Mouse (Mus musculus): Measurements from ENCODE around the gene Rgs7.

The Rgs7 gene

DNA sequence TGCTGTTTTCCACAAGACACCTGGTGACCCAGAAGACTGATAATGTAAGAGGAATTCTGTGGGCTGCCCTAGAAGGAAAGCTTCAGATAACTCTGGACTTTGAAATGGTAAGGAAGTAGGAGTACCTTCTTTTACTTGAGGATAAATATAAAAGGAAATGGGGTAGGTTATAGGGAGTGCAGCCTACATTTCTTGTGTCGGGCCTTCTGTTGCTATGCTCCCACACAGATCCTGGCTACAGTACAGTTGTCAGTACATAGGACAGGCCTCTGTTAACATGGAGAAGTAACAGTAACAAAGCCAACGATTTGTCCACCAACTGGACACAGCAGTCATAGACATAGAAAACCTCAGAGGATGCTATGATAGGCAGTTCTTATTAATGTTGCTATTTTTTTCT is 307.1 kb downstream of the Rgs7 start:
- in situ Hi-C loops (cut with MboI, MseI): no loop called here

DNA sequence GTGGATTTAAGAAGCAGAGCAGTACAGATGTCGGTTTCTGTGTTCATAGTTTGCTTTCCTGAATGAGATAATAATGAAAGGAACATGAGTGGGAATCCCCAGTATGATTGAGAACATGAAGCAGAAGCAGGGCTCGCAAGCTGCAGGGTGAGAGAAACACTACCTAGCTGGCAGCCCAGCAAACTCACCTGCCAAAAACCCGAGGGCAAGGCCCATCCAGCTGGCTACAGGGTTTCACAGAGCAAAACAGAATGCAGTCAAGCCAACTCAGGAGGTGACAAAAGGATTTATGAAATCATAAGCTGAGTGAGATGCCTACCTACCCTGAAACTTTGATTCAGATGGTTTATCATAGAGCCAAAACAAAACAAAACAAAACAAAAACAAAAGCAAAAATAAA is 307.6 kb downstream of the Rgs7 start:
- in situ Hi-C loops (cut with MboI, MseI): no loop called here

DNA sequence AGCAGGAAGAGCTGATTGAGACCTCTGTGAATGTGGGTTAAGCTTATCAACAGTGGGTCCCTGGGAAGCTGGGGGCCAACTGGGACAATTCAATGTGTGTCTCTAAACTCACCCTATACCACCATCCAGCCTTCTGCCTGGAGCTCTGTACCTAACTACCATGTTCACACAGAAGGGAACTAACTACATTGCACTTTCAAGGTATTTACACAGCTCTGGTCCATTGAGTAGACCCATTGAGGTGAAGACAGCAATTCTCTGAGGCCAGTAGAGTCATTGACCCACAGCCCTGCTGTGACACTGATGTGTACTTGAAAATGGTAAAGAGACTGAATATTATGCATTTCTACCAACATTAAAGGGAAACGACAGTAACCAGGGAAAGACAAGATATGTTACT is 313.6 kb downstream of the Rgs7 start:
- in situ Hi-C loops (cut with MboI, MseI): no loop called here

- in situ Hi-C loops (cut with MboI, MseI): no loop called here
These were observed 317.2 kb downstream of the Rgs7 start for GRCm38 (mm10) chr1:175174918-175175675.

DNA sequence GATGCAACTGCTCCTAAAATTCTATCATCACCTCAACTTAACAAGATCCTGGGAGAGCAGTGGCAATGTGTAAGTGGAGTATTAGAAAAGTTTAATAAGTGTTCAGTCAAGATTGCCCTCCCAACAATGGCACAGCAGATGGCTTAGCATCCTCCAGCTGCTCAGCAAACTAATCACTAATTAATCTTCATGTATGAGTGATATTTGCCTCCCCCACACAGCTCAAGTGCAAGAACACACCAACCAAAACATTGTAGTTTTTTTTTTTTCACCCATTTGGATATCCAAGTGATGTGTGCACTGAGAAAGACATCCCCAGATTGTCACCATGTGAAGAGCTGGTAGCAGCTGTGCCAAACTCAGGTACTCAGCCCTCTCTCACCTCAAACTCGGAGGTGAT is 336.8 kb downstream of the Rgs7 start:
- in situ Hi-C loops (cut with MboI, MseI): no loop called here

GRCm38 (mm10) chr1:175143051-175143450 is 349.2 kb downstream of the Rgs7 start:
- in situ Hi-C loops (cut with MboI, MseI): no loop called here

DNA sequence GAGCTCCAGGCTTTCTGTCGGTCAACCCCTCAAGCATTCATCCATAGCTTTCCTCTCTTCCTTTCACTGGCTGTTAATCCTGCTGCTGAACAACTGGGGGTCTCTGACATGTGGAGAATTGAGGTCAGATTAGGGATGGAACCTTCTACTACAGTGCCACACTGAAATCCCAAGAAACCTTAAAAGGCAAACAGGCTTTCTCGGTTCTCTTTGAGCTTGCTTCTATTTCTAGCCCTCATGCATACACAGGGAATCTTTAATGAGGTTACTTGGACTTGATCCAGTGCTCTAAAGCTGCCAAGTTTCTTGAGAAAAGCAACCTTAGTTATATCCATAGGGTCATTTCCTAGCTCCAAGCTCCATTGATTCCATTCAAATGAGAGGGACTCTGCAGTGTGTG is 363.8 kb downstream of the Rgs7 start:
- in situ Hi-C loops (cut with MboI, MseI): no loop called here

DNA sequence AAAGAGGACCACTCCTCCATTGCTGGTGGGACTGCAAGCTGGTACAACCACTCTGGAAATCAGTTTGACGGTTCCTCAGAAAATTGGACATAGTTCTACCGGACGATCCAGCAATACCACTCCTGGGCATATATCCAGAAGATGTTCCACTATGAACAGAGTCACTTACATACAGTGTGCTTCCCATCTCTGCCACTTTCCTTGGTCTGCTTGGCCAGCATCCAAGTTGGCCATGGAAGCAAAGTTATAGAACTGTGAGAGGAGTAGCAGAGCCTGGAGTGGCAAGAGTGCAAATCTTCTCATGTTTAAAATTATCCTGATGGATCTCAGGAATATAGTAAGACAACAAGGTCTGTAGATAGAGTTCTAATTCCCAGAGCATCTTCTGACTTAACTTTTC is 367.9 kb downstream of the Rgs7 start:
- in situ Hi-C loops (cut with MboI, MseI): no loop called here

DNA sequence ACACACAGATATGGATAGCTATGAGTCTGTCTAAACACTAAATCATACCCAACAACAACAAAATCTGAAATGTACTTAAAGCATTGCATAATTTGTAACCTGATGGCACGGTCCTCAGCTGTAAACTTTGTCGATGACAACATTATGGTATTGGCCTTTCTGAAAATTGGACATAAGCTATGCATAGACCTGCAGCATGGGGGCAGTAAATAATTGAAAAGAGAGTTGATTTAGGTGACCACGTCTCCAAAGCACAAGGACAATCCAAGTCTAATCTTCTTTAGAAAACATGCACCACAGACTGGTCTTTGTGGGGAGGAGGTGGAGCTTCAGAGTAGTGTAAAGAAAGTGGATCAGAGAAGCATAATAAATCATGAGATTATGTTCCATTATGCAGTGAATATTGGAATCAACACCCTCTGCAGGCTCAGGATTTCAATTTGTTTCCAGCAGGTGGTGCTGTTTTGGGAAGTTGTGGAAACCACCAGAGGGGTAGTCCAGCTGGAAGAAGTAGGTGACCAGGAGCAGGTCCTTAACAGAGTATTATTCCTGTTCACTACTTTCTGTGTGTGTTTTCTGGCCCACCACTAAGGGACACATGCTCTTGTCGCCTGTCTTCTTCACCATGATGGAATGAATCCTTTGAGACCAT is 373.3 kb downstream of the Rgs7 start:
- in situ Hi-C loops (cut with MboI, MseI): no loop called here

- in situ Hi-C loops (cut with MboI, MseI): no loop called here
These were observed 383.9 kb downstream of the Rgs7 start for GRCm38 (mm10) chr1:175108270-175108860.

DNA sequence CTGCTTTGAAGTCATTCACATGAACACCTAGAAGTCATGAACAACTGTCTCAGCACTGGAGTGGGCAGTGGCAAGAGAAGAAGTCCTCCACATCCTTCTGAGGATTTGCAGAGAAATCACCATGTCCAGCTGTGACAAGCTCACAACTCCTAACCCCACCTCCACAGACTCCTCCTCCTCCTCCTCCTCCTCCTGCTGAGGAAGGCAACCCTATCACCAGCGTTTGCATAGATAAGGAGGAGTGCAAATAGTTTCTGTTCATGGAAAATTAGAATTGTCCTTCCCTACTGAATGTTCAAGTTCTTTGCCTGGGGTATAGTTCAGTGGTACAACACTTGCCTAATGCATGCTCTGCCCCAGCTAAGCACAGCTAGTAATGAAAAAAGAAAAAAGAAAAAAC is 386.0 kb downstream of the Rgs7 start:
- in situ Hi-C loops (cut with MboI, MseI): no loop called here

GRCm38 (mm10) chr1:175105426-175105825 is 386.9 kb downstream of the Rgs7 start:
- in situ Hi-C loops (cut with MboI, MseI): no loop called here

DNA sequence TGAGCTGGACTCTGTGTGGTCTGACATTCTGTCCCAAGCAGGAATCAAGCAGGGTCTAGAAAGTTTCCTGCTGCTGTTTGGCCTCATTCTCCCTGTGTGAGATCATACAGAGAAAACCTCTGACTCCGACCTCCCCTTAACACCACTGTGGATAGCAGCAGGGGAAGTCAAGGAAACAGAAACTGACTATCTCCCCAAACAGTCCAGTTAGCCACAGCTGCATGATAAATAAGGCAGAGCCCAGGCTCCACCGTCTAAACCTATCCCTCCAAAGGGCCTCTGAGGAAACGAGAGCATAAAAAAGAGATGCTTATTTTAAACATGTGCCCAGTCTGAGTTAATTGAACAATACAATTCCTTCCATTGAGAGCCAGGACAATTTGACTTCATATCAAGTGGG is 395.3 kb downstream of the Rgs7 start:
- in situ Hi-C loops (cut with MboI, MseI): loop anchor here in 1 of 2 experiments (5.0 kb wide), 1 partner anchor 70 kb away; no protein-coding TSS in a partner anchor

DNA sequence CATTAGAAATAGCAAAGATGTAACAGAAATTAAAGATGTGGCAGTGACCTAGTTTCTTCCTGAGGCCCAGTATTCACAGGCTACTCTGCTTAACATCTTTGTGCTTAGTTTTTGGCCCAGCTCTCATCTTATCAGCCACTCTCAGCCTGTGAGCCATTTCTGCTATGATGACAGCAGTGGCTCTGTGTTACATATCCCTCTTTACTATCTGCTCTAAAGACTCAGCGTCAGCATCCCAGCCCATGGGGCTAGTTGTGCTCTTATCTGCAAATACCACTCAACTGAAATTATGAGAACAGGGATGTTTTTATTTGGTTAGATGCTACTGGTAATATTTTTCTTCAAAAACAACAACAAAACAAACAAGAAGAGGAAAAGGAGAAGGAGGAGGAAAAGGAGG is 410.2 kb downstream of the Rgs7 start:
- in situ Hi-C loops (cut with MboI, MseI): no loop called here

DNA sequence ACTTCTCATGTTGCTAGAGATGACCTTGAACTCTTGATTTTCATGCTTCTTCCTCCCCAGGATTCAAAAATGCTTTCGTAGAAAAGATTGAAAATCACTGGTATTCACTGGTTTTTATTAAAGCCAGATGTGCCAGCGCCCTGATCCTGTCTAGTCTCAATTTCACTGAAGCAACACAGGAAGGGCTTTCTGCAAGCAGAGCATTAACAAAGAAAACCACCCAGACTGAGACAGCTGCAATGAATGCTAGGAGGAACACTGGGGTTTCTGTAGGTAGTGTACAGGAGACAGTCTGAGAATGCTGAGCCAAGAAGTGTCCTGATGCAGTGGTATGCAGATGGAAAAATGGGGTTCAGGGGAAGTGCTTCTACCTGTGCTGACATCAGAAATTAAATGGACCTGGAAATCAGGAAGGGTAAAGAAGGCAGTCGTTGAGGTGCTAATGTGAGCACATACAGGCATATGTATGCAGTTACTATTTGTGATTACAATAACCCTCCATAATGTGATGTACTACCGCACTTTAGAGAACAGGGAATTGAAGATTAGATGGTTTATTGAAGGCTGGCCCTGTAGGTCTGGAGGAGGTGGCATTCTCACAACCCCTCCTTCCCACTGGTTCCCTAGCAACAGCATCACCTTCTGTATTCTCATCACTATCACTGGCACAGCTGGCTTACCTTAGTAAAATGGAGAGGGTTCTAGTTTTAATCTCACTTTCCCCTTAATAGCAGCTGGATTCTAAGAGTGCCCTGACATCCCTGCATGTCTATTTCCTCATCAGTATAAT is 412.3 kb downstream of the Rgs7 start:
- in situ Hi-C loops (cut with MboI, MseI): no loop called here

DNA sequence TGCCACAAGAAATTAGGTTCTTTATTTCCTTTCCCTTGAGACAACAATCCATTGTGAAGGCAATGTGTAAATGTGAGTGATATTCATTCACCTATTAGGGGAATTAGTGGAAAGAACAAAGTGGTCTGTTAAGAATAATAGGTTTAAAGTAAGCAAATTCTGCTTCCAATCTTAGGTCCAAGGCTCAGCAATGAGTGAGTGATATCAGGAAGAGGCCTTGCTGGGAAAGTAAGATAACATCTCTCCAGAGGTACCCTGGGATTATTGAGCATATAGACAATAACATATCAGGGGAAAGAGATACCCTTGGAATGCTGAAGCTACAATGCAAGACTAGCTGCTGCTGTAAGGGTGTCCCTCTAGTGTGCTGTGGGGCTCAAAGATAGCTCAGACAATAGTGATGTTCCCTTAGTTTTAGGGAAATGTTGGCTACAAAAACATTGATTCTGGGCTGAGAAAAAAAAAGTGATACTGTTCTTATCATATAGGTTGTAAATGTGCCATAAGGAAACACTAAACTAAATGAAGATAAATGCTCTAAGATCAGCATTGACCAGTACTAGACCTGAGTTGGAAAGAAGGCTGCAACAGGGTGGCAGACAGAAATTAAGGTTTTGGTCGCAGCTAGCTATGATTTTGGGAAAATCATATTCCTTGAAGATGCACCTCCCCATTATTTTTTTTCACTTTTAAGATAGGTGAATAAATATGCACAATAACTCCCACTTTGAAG is 418.6 kb downstream of the Rgs7 start:
- in situ Hi-C loops (cut with MboI, MseI): no loop called here

- in situ Hi-C loops (cut with MboI, MseI): no loop called here
These were observed 422.5 kb downstream of the Rgs7 start for GRCm38 (mm10) chr1:175069758-175070290.

- in situ Hi-C loops (cut with MboI, MseI): no loop called here
These were observed 443.2 kb downstream of the Rgs7 start for GRCm38 (mm10) chr1:175049121-175049520.

DNA sequence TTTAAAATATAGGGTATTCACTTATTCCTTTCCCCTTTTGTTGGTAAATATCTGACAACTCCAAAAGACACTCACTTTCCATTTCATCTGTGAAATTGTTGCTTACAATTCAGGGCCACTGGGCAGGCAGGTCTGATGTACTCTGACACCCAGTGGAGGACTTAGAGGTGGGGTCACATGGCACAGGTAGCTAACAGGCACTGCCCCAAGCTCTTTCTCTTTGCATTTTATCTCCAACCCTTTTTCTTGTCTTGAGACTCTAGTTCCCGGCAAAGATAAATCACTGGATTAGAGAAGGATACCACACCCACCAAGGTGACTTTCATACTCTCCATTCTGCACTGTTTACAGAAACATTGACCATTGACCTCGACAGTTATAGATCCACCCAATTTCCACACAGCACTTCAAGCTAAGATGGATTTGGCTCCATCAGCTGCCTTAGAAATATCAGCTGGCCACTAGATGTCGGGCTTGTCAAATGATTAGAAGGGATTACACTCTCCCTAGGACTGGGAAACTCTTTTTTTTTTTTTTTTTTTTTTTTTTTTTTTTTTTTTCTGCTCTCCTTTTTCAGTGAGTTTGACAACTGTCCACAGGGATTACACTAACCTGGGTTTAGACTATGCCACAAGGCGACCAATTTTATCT is 451.0 kb downstream of the Rgs7 start:
- in situ Hi-C loops (cut with MboI, MseI): no loop called here

DNA sequence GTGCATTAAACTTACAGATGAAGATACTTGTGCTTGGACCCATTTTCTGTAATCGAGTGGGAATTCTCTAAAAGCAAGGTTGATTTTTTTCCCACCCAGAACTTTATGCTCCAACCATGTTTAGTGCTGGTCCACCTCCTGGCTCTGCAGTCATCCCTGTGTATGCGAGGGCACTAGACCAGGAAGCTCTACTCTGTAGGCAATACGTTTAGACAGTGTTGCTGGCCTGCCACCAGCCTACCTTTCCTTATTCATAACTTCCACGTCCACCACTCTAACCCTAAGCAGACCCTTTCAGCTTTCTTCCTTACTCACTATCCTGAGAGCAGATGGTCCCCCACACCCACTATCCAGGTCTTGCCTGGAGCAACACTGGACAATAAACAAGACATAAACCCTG is 452.3 kb downstream of the Rgs7 start:
- in situ Hi-C loops (cut with MboI, MseI): no loop called here

GRCm38 (mm10) chr1:175039567-175039966 is 452.7 kb downstream of the Rgs7 start:
- in situ Hi-C loops (cut with MboI, MseI): no loop called here

Data from T-helper 17 cell (primary cell).